Mouse (Mus musculus) right cerebral cortex, postnatal 36 days (tissue): ENCODE measurements around the gene Ank2.
A peak's percentile ranks its signal among the peaks of the same experiment; 100 is the strongest.

Source experiments
- DNase-seq, 2 experiments: peaks; one replicate each; pipeline ENCODE4 v3.0.0; 2022; ENCODE audit warnings: low spot score in 2 of 2, mixed read lengths in 1 of 2

Ank2 gene

GRCm38 (mm10) chr3:127172697-127173096 lies 326.5 kb downstream of the Ank2 start:
- DNase-seq = no peak

- no peak for DNase-seq
These were observed 328.9 kb downstream of the Ank2 start for GRCm38 (mm10) chr3:127170246-127170645.

GRCm38 (mm10) chr3:127169114-127169513 lies 330.0 kb downstream of the Ank2 start:
- DNase-seq = no peak

- DNase-seq = no peak
These were observed 335.4 kb downstream of the Ank2 start for GRCm38 (mm10) chr3:127163749-127164148.

- DNase-seq = peak; percentile 71 to 81
These were observed 337.0 kb downstream of the Ank2 start for GRCm38 (mm10) chr3:127161998-127162712.

GRCm38 (mm10) chr3:127161085-127161837 lies 337.9 kb downstream of the Ank2 start:
- no peak for DNase-seq

- no peak for DNase-seq
These were observed 341.4 kb downstream of the Ank2 start for GRCm38 (mm10) chr3:127157706-127158105.

GRCm38 (mm10) chr3:127156080-127156479 lies 343.1 kb downstream of the Ank2 start:
- peak; percentile 58 to 72 for DNase-seq

- DNase-seq = no peak
These were observed 345.3 kb downstream of the Ank2 start for GRCm38 (mm10) chr3:127153861-127154260.

GRCm38 (mm10) chr3:127153443-127153842 lies 345.7 kb downstream of the Ank2 start:
- no peak for DNase-seq

GRCm38 (mm10) chr3:127148648-127149047 lies 350.5 kb downstream of the Ank2 start:
- no peak for DNase-seq

GRCm38 (mm10) chr3:127140590-127140989 lies 358.6 kb downstream of the Ank2 start:
- DNase-seq = no peak

GRCm38 (mm10) chr3:127139638-127140037 lies 359.5 kb downstream of the Ank2 start:
- DNase-seq = no peak

- DNase-seq = no peak
These were observed 361.6 kb downstream of the Ank2 start for GRCm38 (mm10) chr3:127137508-127137907.

GRCm38 (mm10) chr3:127134062-127134461 lies 365.1 kb downstream of the Ank2 start:
- no peak for DNase-seq

- no peak for DNase-seq
These were observed 368.1 kb downstream of the Ank2 start for GRCm38 (mm10) chr3:127131048-127131447.

GRCm38 (mm10) chr3:127130167-127130770 lies 368.9 kb downstream of the Ank2 start:
- DNase-seq = no peak

- no peak for DNase-seq
These were observed 369.4 kb downstream of the Ank2 start for GRCm38 (mm10) chr3:127129750-127130149.

GRCm38 (mm10) chr3:127127611-127128010 lies 371.5 kb downstream of the Ank2 start:
- DNase-seq = no peak

GRCm38 (mm10) chr3:127126220-127126619 lies 372.9 kb downstream of the Ank2 start:
- no peak for DNase-seq

GRCm38 (mm10) chr3:127124375-127124993 lies 374.7 kb downstream of the Ank2 start:
- DNase-seq = no peak

- DNase-seq = no peak
These were observed 375.8 kb downstream of the Ank2 start for GRCm38 (mm10) chr3:127123376-127123775.
